Mouse (Mus musculus) embryonic facial prominence, embryonic 11.5 days (tissue): ENCODE data around the gene Marveld1. TPM values are rescaled to one million over a fixed set of nuclear protein-coding genes. Genes with fewer than 3 reads are reported as not detected.
A peak's percentile ranks its signal among the peaks of the same experiment; 100 is the strongest.

Experiments
- ATAC-seq: fragments of 200-750 bp; cut with Nextera tagmentation; replicated peaks from 2 replicates; pipeline ENCODE4 v1.8.0; 2017; ENCODE audit warnings: low read depth; ENCODE audit not compliant: insufficient number of reproducible peaks, low FRiP score, low TSS enrichment
- DNase-seq: peaks from one replicate; pipeline ENCODE4 v3.0.0-alpha.2; 2015; ENCODE audit warnings: low spot score
- H3K27ac ChIP-seq: fragments of 300-500 bp; sonication (generic); replicated peaks from 2 replicates; pipeline ENCODE4 v1.5.1; 2014; ENCODE audit warnings: mild to moderate bottlenecking, low read depth, low read length, control low read depth
- H3K27me3 ChIP-seq: fragments of 300-500 bp; sonication (generic); 2 replicates; pipeline ENCODE4 v1.6.1; 2014; ENCODE audit warnings: mild to moderate bottlenecking, low read length, moderate library complexity, mixed read lengths; ENCODE audit not compliant: control insufficient read depth, insufficient read depth
- H3K36me3 ChIP-seq: fragments of 300-500 bp; sonication (generic); replicated peaks from 2 replicates; pipeline ENCODE4 v1.6.1; 2014; ENCODE audit warnings: low read depth, mild to moderate bottlenecking, low read length, moderate library complexity, mixed read lengths; ENCODE audit not compliant: control insufficient read depth, insufficient read depth
- H3K4me1 ChIP-seq: fragments of 300-500 bp; sonication (generic); 2 replicates; pipeline ENCODE4 v1.6.1; 2014; ENCODE audit warnings: low read length, mixed read lengths; ENCODE audit not compliant: control insufficient read depth, insufficient read depth
- H3K4me2 ChIP-seq: fragments of 300-500 bp; sonication (generic); 2 replicates; pipeline ENCODE4 v1.6.1; 2014; ENCODE audit warnings: low read depth, mild to moderate bottlenecking, control low read depth, low read length, moderate library complexity
- H3K4me3 ChIP-seq: fragments of 300-500 bp; sonication (generic); 2 replicates; pipeline ENCODE4 v1.5.1; 2014; ENCODE audit warnings: low read depth, low read length, control low read depth
- H3K9ac ChIP-seq: fragments of 300-500 bp; sonication (generic); replicated peaks from 2 replicates; pipeline ENCODE4 v1.6.1; 2014; ENCODE audit warnings: mild to moderate bottlenecking, control low read depth, low read length
- H3K9me3 ChIP-seq: fragments of 300-500 bp; sonication (generic); replicated peaks from 2 replicates; pipeline ENCODE4 v1.6.1; 2016; ENCODE audit warnings: mild to moderate bottlenecking, low read length, inconsistent platforms, mixed read lengths; ENCODE audit not compliant: control insufficient read depth
- WGBS: fragments of 180-500 bp; shearing (Covaris S2); extraction: QIAGEN DNeasy Blood & Tissue Kit; methylation state at CpG from one replicate; pipeline ENCODE4 v1.1.7; 2014; 5-methylcytosine and 5-hydroxymethylcytosine counted together
- polyA plus RNA-seq: library from polyadenylated mRNA; unstranded; fragments of >200 nt; fragmentation: Nextera tagmentation; extraction: Ambion mirVana; gene quantifications from 2 replicates; pipeline ENCODE4 v1.2.1, GENCODE M21; 2014

The Marveld1 gene
- polyA plus RNA-seq, 1 experiment from 2014 or later, result 16.6 TPM

DNA sequence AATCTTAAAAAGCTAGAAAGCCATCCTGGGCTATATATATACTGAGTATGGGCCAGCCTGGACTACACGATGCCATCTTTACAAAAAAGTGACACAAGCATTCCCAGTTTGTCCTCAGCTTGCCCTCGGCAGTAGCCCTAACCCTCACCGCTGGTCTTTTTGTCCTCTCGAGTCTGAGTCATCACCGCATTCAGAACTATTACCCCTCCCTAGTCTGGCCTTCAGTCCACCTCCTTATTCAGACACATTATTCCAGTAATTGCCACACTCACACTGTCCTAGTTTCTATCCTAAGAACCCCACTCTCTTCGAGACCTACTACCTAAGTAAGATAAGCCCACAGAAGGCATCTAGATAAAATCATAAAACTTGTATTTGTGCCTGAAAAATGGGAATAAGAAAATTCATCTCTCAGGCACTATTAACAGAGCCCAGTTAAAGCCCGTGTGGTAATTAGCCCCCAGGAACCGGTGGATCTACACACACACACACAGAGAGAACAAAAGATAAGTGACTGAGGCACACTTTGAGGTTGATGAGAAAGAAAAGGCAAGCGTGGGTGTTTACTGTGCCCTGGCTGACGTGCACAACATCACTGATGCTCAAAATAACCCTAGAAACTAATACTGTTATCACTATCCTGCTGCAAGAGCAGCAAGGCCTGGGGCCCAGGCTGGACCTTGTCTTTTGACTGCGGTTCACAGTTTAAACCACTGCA lies 21.5 kb upstream of the Marveld1 start:
- Histone ChIP-seq H3K27ac (no peak overlapping the region), H3K4me2 (no peak overlapping the region), H3K4me1 (peaks cover 4% of the 10 kb centered on the region), H3K36me3 (peaks cover 7% of the 10 kb centered on the region), H3K9me3 (no peaks in the 10 kb centered on the region), H3K9ac (no peak overlapping the region), H3K4me3 (no peak overlapping the region), H3K27me3 (no peaks in the 10 kb centered on the region)
- 89% methylated on average over 11 of the region's 11 CpGs for WGBS
- ATAC-seq (no peak), DNase-seq (no peak)

DNA sequence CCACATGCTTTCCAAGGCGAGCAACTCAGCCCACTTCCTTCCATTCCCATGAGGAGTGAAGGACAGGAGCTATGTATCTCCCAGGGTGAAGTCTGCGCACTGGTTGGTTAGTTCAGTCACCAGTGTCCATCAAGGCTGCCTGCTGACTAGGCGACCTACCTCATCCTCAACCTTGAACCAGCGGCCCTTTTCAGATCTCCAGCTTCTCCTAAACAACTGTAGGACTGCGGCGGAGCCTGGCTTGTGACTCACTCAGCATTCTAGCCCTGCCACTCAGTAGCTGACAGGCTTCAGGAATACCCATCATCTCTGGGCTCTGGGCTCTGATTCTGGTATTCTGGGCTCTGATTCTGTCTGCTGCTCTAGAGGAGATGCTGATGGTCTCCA lies 21.0 kb upstream of the Marveld1 start:
- DNase-seq (no peak), ATAC-seq (no peak)
- H3K27me3 ChIP-seq, result no peaks in the 10 kb centered on the region
- no peak overlapping the region for H3K27ac ChIP-seq
- H3K9ac ChIP-seq, result no peak overlapping the region
- peaks cover 4% of the 10 kb centered on the region for H3K4me1 ChIP-seq
- no peaks in the 10 kb centered on the region for H3K9me3 ChIP-seq
- H3K36me3 ChIP-seq, result peaks cover 7% of the 10 kb centered on the region
- no peak overlapping the region for H3K4me3 ChIP-seq
- WGBS, result 83% methylated on average over 6 of the region's 6 CpGs
- H3K4me2 ChIP-seq, result no peak overlapping the region

DNA sequence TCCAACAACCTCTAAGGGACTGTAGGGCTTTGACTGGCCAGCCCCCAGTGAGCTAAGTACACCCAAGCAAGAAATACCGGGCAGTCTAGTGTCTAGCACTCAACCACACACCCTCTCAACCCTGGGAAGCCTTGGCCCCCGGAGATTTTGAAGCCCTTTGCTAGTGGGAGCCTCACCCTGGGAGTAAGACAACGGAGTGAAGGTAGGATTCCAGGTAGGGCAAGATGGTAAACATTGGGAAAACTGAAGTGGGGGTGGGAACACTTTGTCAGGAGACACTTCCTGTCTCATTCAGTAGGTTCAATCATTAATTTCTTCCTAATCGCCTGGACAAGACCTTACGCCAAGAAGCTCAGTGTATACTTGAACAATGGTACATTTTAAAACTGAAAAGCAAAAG lies 20.2 kb upstream of the Marveld1 start:
- Histone ChIP-seq H3K4me1 (peaks cover 4% of the 10 kb centered on the region), H3K27ac (no peak overlapping the region), H3K27me3 (no peaks in the 10 kb centered on the region), H3K9ac (no peak overlapping the region), H3K9me3 (no peaks in the 10 kb centered on the region), H3K4me2 (no peak overlapping the region), H3K36me3 (peaks cover 3% of the 10 kb centered on the region), H3K4me3 (no peak overlapping the region)
- WGBS, result 85% methylated on average over 5 of the region's 5 CpGs
- ATAC-seq (no peak), DNase-seq (no peak)

DNA sequence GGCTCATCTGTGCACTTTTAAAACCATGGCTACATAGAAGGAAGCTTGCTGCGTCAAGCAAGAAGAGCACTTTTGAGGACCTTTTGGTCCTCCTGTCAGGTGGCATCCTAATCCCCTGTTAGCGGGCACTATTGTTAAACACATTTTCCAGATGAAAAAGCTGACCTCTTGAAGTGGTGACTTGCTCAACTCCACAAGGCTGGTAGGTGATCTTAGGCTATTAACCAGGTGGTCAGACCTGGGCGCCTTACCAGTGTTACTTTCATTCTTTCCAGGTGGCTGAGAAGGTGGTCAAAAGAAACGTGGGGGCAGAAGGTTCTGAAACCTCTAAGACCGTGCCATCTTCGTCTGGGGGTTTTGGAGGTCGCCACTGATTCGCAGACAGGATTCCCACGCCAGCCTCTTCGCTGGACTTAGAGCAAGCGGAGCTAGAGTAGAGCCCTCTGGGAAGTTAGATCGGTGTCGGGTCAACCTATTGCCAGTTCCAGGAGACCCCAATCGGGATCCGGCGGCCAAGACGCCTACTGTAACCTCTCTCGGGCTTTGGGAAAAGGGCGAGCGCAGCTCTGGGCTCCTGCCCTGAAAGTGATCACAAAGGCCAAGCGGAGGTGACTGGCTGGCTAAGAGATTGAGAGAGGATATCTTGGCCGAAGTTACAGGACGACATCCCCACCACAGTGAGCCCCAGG lies 19.0 kb upstream of the Marveld1 start:
- 5% methylated on average over 23 of the region's 23 CpGs for WGBS
- DNase-seq, result peak; percentile 9
- Histone ChIP-seq H3K36me3 (no peaks in the 10 kb centered on the region; the same call in 1 of the 2 replicates), H3K4me3 (peak overlapping the region; percentile 60), H3K9me3 (no peaks in the 10 kb centered on the region), H3K4me1 (peaks cover 4% of the 10 kb centered on the region), H3K27ac (peak overlapping the region; percentile 52), H3K27me3 (no peaks in the 10 kb centered on the region), H3K9ac (peak overlapping the region; percentile 80), H3K4me2 (peak overlapping the region; percentile 91)
- no peak for ATAC-seq

DNA sequence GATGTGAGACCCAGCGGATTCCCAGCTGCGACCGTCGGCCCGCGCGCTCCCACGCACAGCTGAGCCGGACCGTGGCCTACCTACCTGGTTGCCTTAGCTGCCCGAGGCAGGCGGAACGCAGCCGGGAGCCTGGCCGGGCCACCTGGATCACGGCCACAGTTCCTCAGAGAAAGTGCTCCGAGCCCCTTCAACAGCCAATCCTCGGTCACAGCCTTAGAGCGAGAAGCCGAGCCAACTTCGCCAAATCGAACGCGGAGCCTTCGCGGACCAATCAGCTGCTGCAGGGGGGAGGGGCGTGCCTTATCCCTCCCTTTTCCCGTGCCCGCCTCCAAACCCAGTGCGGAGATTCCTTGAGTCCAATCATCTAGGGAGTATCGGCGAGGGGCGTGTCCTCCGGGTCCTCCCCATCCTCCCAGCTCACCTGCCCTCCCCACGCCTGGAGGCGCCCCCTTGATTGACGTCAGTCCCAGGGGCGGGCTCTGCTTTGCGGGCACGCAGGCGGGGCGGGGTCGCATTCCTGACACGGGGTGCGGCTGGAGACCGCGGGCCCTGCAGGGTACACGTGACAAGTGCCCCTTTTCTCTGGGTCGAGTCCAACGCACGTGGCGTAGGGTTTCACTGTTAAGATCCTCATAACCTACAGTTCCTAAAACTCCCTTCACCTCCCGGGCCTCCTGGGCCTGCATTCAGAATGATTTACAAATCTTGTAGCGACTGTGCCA lies 18.3 kb upstream of the Marveld1 start, which contains the start of gene Avpi1:
TSS of gene Avpi1 (minus strand) at position 273 of the 722 bp plus-strand sequence.
- Histone ChIP-seq H3K9ac (peak within 1 kb of the TSS; percentile 80), H3K4me3 (peak within 1 kb of the TSS; percentile 60), H3K4me2 (peak within 1 kb of the TSS; percentile 91), H3K4me1 (peaks cover 4% of the 10 kb centered on the region), H3K36me3 (no peaks in the 10 kb centered on the region), H3K27me3 (no peaks in the 10 kb centered on the region), H3K27ac (peak within 1 kb of the TSS; percentile 52), H3K9me3 (no peaks in the 10 kb centered on the region)
- DNase-seq (peak; percentile 99), ATAC-seq (peak; percentile 96)
- WGBS, result under 1% methylated on average over 53 of the region's 54 CpGs

DNA sequence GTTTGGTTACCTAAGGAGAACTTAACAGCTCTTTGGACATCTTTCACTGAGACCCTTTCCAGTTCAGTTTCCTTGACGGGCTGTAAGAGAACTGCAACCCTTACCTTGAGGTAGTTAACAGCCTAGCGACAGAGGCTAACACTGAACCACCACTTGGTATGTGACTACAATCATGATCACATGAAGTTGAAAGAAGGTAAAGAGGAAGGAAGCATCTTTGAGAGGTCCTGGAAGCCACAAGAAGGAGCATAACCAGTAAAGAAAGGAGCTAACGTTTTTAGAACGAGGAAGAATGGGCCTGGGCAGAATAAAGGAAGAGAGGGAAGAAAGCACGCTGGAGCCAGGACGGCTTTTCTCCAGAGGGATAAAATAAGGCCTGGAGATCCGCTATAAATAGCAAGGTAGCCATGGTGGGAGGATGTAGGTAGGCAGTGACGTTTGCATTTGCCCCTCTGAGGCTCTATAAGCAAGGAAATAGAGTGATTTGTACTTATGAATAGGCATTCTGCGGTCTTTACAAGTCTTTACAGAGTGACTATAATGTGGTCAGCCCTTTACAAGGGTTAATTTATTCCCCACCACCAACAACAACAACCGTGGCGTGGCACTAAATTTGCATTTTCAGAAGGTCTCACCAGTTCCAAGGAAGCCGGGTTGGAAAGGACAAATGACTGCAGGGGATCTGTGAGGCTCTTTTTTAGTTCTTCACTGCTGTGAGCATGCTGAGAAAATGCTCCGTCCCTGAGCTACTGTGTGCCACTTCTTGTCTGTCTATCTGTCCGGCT lies 17.5 kb upstream of the Marveld1 start:
- no peaks in the 10 kb centered on the region for H3K9me3 ChIP-seq
- peak overlapping the region; percentile 60 for H3K4me3 ChIP-seq
- 36% methylated on average over 14 of the region's 14 CpGs for WGBS
- peak overlapping the region; percentile 52; the same call in 1 of the 2 replicates for H3K27ac ChIP-seq
- H3K4me1 ChIP-seq, result peaks cover 4% of the 10 kb centered on the region
- peak overlapping the region; percentile 48 for H3K9ac ChIP-seq
- H3K27me3 ChIP-seq, result no peaks in the 10 kb centered on the region
- no peaks in the 10 kb centered on the region for H3K36me3 ChIP-seq
- no peak for DNase-seq
- peak overlapping the region; percentile 91 for H3K4me2 ChIP-seq
- ATAC-seq, result 0 out of 2 replicates have a peak, but pooled peaks have one; percentile 5

DNA sequence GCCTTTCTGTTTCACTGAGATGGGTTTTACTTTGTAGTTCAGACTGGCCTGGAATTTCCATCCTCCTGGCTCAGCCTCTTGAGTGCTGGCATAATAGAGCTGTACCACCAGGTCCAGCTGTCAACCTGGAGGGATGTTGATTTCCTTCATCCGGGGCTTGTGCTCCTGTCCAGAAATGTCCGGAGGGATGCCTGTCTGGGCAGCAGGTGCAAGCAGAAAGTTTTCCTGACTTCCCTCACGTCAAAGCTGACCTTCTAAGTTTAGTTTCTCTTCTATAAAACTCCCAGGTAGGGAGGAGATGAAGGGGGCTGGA lies 16.9 kb upstream of the Marveld1 start:
- H3K4me1 ChIP-seq, result peaks cover 4% of the 10 kb centered on the region
- no peak overlapping the region for H3K4me3 ChIP-seq
- no peak overlapping the region for H3K9ac ChIP-seq
- no peak for DNase-seq
- no peak for ATAC-seq
- WGBS, result 67% methylated on average over 3 of the region's 3 CpGs
- H3K36me3 ChIP-seq, result no peaks in the 10 kb centered on the region
- no peak overlapping the region for H3K27ac ChIP-seq
- no peak overlapping the region for H3K4me2 ChIP-seq
- H3K9me3 ChIP-seq, result no peaks in the 10 kb centered on the region
- H3K27me3 ChIP-seq, result no peaks in the 10 kb centered on the region
